Mouse (Mus musculus) spleen, adult 12 weeks (tissue): ENCODE results near the gene Jazf1.

Source experiments
- DNase-seq: peaks from one replicate; pipeline ENCODE4 v3.0.0; 2022; ENCODE audit warnings: low spot score

Jazf1 gene

DNA sequence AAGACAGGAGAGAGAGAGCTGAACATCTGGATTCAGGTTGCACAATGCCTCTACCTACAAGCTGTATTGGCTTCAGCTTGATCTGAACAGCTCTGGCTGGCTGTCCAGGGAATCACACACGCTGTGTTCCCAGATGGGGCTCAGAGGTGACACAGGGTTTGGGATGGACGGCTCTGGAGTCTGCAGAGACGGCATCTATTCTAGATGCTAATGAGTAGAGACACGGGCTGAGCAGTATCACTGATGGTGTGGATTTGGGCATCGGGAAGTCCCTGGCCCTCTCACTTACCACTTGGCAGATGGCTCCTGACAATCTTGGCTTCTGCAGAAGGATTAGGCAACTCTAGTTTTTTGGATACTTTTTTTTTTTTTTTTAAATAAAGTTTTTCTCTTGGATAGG, 161.6 kb downstream of the Jazf1 start:
- DNase-seq: no peak

DNA sequence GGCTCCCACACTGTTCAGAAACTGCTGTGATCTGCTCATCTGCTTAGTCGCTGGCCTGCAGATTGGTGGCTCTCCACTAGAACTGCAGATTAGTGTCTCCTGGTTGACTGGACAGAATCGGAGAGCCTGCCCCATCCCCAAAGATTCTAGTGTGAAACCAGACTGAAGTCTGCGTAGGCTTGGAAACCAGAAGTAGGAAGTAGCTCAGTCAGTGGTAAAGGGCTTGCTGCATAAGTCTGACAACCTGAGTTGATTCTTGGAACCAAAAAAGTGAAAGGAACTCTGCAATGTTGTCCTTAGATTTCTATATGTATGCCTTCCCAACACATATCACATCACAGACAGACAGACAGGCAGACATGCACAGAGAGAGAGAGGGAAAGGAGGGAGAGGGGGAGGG, 163.3 kb downstream of the Jazf1 start:
- no peak for DNase-seq

DNA sequence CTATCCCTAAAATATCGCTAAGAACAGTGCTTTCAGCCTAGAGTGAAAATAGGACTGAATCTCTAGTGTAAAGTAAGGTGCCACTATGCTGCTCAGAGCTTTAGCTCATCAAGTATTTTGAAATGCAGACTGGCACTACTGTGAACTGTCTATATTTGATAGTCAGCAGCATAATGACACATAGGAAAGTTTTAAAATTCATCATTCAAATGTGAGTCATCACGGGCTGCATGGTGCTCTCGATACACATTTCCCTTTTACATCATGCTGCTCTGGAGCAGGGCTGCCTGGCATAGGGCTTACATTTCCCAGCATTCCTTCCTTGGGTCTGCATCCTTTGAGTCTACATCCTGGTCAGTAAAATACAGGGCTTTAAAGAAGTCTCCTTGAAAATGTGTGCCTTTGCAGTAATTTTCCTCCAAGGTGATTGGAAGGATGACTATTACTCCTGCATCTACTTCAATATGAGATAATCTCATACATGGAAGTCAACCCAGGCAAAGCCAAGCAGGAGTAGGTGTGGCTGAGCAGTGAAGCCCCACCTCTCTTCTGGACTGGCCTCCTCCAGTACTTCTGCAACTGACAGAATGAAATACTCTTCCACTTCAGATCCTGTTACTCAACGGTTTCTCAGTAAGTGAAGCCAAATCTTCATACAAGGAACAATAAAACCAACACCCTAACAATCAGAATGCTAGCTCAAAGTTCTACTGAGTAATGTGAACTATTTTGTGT, 165.0 kb downstream of the Jazf1 start:
- DNase-seq: no peak

DNA sequence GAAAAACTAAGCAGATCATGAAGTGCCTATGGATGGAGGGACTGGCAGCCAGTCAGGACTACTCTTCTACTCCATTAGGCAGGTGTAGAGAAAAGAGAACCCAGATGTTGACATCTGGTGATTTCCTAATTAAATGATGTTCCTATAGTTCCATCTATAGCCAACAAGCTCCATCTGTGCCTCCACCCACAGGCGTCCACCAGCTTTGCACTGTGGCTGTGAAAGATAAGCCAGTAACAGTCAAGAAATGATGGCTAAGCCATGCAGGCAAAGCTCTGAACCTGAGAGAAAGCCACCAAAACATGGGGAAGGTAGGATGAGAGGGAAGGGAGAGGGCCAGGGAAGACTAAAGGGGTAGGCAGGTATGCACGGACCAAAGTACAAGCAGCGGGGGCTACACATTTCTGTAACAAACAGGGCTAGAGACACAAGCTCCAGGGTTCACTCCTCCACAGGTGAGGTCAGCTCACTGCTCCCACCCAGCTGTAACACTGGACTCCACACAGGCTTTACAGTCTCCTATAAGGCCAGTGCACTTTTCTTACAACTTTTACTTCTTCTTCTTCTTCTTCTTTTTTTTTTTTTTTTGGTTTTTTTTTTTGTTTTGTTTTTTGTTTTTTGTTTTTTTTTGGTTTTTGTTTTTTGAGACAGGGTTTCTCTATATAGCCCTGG, 168.7 kb downstream of the Jazf1 start:
- no peak for DNase-seq

DNA sequence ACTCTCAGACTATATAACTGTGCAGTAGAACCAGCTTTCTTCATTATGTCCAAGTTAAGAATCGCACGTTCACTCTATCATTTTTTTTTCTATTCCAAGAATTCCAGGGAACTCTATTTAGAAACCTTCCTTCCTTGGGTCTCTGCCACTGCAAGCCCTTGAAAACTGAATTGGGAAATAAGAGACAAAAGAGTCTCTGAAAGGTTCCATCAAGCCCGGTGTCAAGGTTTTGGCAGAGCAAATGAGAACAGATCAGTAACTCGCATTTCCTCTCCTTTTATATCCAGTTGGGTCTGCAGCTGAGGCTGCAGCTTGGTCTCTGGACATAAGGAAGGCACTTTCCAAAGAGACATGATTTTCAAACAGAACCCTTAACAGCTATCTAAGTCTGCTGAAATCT, 173.4 kb downstream of the Jazf1 start:
- DNase-seq: no peak

DNA sequence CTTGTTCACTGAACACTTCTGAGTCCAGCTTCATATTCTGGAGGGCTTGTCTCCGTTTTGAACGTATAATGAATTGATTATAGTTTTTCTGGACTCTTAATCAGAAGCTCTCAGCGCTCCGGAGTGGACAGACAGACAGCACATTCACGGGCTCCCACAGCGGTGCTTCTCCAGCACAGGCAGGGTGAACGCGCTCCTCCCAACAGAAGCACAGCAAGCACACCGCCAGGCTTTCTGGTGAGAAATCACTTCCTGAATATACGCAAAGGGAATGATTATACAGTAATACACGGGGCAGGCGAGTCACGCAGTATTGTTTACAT, 174.0 kb downstream of the Jazf1 start:
- DNase-seq: no peak

DNA sequence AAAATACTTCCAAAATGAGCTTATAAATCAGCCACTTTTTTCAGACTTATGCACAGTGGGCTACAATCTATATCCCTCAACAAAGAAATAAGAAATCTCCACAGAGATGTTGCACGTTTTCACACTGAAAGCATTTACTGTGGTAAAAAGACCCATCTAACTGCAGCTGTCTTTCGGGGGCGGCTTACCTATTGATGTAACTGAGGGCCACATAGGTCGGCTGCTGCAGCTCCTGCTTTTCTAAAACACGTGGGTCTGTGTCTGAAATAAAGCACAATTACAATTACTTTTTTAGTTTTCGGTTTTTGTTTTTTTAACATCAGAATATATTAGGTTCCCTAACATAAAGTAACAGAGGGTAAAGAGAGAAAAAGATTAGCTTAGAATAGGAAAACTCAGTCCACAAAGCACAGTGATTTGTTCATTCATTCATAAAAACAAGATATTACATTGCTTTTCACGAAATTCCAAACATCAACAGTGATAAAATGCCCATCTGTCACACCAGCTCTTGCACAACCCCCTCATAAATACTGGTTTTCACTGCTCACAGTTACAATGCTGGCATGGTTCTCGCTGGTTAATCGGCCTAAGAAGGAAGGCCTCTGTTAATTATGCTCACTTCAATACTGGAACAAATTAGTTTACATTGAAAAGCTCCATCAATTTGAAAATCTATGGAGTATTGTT, 174.5 kb downstream of the Jazf1 start:
- DNase-seq: no peak

DNA sequence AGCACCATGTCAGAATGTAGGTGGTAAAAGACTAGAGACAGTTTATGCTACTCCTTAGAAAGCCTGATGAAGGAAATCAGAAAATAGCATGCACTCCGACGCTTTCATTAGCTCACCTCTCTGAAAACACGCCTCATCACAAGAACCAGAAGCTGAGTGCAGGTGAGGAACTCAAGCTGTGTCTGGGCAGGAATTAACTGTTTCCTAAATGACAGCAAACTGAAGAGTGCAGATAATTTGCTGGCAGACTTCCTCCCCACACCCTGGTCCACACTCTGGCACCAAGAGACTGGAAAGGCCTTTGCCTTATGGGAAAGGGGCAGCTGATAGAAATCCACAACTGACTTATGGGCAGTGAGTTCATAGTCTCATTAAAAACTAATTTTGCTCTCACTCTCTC, 175.5 kb downstream of the Jazf1 start:
- no peak for DNase-seq

DNA sequence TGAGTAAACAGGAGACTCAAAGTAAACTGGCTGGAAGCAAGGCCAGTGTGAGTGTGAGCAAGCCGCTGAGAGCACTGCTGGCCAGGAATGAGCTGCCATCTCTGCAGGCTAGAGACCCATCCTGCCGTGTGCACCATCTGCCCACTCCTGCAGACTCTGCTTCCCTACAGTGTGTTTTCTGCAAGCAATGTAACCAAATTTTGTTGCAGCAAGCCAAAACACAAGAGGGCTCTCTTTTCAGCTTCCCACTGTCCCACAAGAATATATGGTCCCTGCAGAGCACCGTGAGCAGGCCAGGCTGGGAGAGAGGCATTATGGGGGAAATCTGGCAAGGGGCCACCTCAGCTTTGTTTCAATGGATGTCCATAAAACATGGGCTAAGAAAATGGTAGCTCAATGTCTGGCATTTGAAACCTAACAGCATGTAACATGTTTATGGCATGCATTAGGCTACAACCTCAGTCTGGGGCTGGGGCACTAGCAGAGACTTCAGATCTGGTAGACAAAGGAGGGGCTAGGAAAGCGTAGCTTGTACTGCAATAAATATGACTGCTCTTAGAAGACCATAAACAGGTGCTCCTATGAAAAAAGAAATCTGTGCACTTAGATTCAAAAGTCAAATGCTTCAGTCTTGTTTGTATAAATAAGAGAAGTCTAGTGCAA, 180.8 kb downstream of the Jazf1 start:
- DNase-seq: no peak

DNA sequence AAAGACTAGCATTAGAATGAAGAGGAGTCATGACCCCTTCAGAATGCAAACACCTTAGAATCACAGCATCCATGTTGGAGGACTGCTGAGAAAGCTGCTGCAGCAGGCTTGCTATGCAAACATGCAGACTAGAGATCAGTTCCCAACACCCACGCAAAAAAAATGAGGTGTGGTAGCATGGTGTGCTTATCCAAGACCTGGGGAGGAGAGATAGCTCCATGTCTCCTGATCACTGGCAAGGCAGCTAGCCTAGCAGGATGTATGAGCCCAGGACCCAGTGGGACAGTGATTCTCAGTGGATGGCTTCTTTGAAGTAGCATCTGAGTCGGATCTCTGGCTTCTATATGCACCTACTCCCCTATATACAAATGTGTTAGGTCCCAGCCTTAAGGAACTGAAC, 184.7 kb downstream of the Jazf1 start:
- DNase-seq: no peak

DNA sequence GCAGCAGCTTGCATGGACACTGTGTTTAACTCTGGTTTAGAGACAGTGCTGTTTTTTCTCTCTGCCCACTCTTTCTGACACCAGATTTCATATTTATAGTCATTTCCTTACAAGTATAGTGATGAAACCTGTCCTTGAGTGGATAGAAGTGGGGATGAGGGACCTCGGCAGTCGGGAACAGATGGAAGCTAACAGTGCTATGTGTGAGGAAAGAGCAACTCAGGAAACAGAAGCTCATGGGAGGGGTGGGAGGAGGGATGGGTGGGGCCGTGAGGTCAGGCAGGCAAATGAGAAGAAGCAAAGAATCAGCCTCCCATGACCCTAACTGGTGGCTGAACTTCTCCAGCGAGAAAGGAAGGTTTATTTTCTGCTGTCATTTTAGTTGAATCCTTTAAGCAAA, 191.3 kb downstream of the Jazf1 start:
- DNase-seq: no peak

DNA sequence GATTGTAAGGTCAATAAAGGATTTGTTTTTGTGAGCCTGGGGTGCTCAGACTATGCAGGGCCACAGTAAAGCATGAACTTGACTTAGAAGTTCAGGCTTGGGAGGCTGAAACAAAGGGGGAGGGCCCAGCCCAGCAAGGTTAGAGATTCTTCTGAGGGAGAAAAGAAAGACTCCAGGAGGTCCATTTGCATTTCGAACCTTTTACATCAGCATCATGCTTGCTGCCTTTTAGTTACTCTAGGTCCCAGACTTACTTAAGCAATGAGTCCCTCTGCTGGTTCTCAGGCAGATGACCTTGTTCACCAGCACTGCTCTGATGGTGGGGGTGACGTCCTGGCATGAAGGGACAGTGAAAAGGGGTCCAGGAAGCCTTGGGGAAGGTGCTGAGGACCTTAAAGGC, 197.1 kb downstream of the Jazf1 start:
- no peak for DNase-seq

DNA sequence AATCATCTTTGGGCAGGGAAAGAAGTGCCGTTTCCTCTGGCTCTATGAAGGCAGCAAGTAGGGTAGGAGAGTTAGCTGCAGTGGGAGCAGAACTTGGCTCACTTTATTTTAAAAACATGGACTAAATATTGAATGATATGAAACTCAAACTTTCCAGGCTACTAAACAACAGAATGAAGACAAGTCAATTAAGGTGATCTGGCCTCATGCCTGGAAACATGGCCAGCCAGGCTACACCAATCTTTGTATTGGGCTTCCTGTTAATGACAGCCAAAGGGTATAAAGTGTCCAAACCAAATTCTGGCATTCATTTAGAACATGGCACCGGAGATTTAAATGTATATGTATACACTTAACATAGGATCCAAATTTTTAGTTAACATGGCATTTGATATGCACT, 199.2 kb downstream of the Jazf1 start:
- DNase-seq: no peak

DNA sequence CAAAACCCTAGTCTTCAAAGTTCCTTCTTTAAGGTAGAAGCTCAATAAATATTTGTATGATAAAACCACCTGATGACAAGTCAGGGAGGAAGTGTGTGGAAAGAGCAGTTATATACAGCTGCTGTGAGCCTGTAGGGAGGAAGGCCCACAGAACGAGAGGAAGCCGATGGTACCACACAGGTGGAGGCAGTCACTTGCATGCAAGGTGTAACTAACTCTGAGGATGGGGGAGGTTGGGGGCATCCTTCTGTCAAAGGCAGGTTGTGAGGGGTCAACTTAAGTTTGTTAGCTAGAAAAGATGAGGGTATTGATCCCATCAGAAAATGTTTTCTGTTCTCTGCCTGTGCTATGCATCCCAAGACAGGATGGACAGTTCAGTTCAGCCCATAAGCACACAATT, 200.1 kb downstream of the Jazf1 start:
- no peak for DNase-seq

DNA sequence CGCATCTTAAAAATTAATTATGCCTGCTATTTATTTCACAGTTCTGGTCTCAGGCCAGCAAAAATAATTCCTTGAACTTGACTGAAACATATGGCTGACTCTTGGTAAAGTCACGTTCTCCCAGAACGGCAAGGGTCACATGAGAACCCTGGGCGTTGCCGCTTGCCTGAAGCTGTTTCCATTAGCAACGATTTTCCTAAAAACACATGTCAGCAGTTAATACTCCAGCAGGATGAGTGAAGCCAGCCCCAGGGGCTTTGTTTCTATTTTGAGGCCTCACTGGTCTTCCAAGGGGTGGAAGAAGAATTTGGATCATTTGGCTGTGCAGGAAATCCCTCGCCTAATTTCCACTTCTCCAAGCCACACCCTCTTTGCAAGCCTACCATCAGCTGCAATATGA, 206.5 kb downstream of the Jazf1 start:
- DNase-seq: no peak

DNA sequence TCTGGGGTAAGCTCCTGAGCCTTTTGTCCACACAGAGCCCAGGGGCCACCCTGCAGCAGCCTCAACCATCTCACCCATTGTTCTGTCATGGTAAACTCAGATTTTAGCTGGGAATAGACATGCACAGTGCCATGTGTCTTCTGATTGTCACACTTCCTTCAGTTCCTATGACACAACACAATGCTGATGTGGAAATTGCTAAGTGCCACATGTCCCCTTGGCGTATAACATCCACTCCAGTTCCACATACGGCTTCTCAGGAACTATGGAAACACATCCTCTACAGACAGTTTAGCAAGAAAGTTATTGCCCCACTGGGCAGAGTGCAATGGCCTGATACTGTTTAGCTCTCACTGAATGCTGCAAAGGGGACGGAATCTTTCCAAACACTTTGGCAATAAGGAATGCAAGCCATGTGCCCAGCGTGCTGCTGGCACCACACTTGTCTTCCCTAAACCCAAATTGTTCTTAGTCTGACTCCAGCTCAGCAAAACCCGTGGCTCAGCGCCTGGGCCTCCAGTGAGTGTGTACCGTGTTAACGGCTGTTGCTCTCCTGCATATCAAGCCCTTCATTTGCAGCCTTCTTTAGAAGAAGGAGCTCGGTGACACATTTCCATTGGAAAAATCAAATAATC, 207.1 kb downstream of the Jazf1 start:
- DNase-seq: no peak

DNA sequence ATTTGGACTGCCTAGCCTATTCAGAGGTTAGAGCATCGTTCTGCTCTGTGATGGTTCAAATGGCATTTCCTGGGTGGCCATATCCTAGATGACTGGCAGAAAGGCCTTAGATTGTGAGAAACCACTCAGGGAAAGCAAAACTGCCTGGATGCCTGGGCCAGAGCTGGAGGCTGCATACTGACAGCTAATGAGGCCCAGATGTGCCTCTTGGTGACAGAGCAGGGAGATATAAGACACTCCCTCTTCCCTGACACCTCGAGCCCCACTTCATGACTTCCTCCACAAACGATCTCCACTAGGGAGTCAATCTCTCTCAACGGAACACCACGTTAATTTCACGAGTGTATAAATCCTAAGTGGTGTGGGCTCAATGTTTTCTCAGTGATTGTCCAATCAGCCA, 207.7 kb downstream of the Jazf1 start:
- DNase-seq: no peak

DNA sequence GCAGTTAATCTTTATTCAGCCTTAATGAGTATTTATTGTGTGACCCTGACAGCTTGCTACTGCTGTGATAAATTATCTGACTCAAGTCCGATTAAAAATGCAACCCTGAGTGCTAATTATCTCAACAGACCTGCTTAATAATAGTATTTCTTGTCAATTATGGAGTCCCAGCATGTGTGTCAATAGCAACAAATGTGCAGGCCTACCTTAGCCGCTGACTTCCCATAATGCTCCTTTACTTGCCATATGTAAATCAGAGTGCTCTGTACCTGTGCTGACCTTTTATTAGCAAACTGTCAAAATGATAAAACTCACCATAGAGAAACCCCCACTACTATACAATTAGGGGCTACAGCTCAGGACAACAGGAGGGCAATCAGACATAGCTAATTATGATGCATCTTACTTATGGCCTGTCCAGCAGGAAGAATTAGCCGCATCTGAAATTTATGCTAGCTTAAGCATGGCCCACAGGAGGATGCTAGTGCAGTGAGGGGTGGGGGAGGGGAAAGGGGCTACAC, 209.5 kb downstream of the Jazf1 start:
- DNase-seq: no peak

DNA sequence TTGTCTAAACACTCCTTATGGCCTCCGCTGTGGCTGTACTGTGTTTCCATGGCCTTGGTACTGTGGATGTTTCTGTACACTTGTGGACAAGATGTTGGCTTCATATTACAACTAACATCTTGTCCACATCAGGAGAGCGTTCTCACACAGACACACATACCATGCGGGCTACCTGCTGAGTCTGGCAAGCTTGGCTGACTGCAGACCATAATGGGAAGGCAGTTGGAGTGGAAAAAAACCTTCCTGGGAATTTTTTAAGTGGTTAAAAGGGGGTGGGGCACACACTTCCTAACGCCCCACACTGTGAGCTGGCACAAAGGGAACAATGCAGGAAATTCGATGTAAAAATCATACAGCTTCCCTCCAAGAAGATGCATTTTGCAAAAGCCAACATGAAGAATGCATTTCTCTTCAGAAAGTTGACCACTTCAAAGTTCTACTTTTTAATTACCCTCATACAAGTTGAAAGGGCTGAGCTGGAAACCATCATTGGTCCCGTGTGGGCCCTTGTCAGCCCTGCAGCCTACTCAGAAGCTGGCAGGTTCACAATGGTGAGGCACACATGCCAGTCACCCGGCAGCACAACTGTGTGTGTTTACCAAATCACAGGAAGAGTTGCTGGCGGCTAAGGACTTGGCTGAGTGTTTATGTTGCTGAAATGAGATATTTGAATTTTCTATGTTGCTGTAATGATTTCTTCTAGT, 215.9 kb downstream of the Jazf1 start:
- DNase-seq: no peak

DNA sequence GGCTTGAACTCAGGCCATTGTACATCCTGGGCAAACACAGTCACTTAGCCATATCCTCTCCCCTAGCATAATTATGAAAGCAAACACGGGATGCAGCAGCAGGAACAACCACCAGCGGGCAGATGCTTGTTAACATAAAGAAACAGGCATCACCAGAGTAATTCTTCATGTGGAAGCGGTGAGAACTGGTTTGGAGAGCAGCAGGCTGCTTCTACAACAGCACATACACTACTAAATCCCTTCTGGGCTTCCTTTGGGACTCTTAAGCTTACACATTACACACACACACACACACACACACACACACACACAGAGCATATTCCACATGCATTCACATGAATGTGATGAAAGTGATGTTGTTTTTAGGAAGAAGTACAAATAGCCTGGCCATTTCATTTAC, 216.5 kb downstream of the Jazf1 start:
- DNase-seq: no peak

DNA sequence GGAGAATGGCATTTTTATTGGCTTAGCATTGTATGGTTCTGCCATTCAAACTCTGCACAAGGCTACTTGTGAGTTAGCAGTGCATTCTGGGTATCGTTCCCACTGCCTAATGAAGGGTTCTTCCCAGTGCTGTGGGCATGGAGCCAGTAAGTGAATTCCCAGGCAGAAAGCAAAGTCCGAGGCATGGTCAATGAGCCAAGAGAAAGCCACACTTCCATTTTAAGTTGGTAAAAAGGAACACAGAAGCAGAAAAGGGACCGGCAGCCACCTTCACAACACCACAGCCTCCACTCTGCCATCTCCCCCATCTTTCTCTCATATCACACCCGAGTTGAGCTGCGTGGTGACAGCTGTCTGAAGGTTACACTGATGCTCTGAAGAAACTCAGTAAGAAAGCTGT, 217.4 kb downstream of the Jazf1 start:
- DNase-seq: no peak

DNA sequence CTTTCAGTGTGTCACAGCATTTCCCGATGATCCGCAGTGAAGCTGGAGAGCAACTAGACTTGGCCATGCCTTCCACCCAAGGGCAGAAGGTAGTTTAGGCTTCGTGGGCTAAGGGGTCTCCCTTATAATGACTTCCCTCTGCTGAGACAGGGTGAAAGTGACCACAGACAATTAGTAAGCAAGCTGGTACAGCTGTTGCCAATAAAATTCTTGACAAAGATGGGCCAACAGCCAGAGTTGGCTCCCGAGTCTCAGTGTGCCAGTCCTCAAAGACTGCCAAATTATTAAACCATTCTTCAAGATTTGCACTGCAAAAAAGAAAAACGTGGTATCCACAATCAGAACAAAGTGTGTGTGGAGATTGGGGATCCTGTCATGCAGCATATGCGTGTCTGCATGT, 220.2 kb downstream of the Jazf1 start:
- DNase-seq: no peak
